Mouse (Mus musculus): ENCODE results near the gene E2f3.

DNA sequence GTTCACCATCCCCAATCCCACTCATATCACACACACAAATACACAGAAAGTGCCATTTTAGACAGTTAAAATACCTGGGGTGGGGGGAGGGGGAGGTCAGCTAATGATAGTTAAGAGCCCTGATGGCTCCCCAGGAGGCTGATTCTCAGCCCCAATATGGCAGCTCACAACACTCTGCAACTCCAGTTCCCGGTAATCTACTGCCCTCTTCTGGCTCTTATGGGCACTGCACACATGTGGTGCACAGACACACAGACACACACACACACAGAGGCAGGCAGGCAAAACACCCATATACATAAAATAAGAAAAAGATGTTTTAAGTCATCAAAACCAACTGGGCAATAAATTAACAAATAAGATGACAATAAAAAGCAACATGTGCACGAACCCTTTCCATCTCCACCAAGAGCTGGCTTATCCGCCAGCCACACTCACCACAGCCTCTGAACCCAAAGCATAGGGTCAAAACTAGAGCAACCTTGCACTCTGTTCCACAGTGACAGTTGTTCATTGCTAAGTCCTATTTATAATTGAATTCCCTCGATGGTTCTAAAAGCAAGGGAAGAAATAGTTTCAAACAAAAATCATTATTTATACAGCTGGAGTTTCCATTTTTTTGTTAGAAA lies 32.3 kb downstream of the E2f3 start:
- TF ChIP-seq CTCF (IDR thresholded peaks at IDR 0.05; ENCODE audit: low read depth, low read length) (no peak), POLR2A (IDR thresholded peaks at IDR 0.05; ENCODE audit: borderline replicate concordance, low read depth, low read length) (no peak)

All from bone marrow macrophage, adult 2 months (primary cell).